Mouse (Mus musculus) neutrophil, adult 5-6 weeks (primary cell): ENCODE results near the gene Inppl1. TPM values are rescaled to one million over a fixed set of nuclear protein-coding genes. Genes with fewer than 3 reads are reported as not detected.

Experiments
- ATAC-seq: fragments of 151-379, 151-347 bp; 2 replicates; pipeline ENCODE4 v1.8.0; 2017; ENCODE audit warnings: mild to moderate bottlenecking, moderate TSS enrichment; ENCODE audit not compliant: insufficient number of reproducible peaks, poor library complexity, low FRiP score, severe bottlenecking; ENCODE audit errors: extremely low read depth
- total RNA-seq: library from RNA; stranded (forward); fragments of 200-1000 nt; gene quantifications from 2 replicates; pipeline ENCODE4 v1.2.3, GENCODE M21; 2017

Gene Inppl1
- total RNA-seq, 1 experiment from 2014 or later = 5.7 TPM

GRCm38 (mm10) chr7:101852846-101853245, 14.8 kb upstream of the Inppl1 start:
- no peak for ATAC-seq

GRCm38 (mm10) chr7:101851689-101852088, 13.7 kb upstream of the Inppl1 start:
- no peak for ATAC-seq

GRCm38 (mm10) chr7:101847934-101848333, 9.9 kb upstream of the Inppl1 start:
- no peak for ATAC-seq

- no peak for ATAC-seq
Observed at GRCm38 (mm10) chr7:101844186-101844585, 6.2 kb upstream of the Inppl1 start.

GRCm38 (mm10) chr7:101837154-101837605, 849 bp downstream of the Inppl1 start:
- ATAC-seq = no peak

- ATAC-seq = peak; percentile 13; the same call in 1 of the 2 replicates
Observed at GRCm38 (mm10) chr7:101836271-101837153, 1.5 kb downstream of the Inppl1 start.

GRCm38 (mm10) chr7:101835457-101836109, 2.4 kb downstream of the Inppl1 start:
- no peak for ATAC-seq

- no peak for ATAC-seq
Observed at GRCm38 (mm10) chr7:101834903-101835302, 3.1 kb downstream of the Inppl1 start.

GRCm38 (mm10) chr7:101833916-101834584, 4.0 kb downstream of the Inppl1 start:
- no peak for ATAC-seq

- ATAC-seq = no peak
Observed at GRCm38 (mm10) chr7:101833352-101833751, 4.7 kb downstream of the Inppl1 start.

GRCm38 (mm10) chr7:101832372-101832771, 5.7 kb downstream of the Inppl1 start:
- no peak for ATAC-seq

- ATAC-seq = no peak
Observed at GRCm38 (mm10) chr7:101831437-101831836, 6.6 kb downstream of the Inppl1 start.

GRCm38 (mm10) chr7:101830373-101830772, 7.7 kb downstream of the Inppl1 start:
- ATAC-seq = no peak

- no peak for ATAC-seq
Observed at GRCm38 (mm10) chr7:101823758-101824630, 14.0 kb downstream of the Inppl1 start.

GRCm38 (mm10) chr7:101822836-101823757, 14.9 kb downstream of the Inppl1 start:
- no peak for ATAC-seq

- ATAC-seq = no peak
Observed at GRCm38 (mm10) chr7:101821571-101822501, 16.2 kb downstream of the Inppl1 start.
